Mouse (Mus musculus) MEL (cell line): Measurements from ENCODE around the gene Mea1.

Experiments
- EP300 ChIP-seq, 2 experiments: IDR thresholded peaks; 2 replicates each; pipeline ENCODE4 v1.6.1; 2011; ENCODE audit warnings: improper control_type of control experiment in 2 of 2, low read length in 2 of 2, low read depth in 1 of 2, mild to moderate bottlenecking in 1 of 2
- JUND ChIP-seq: IDR thresholded peaks from 2 replicates; pipeline ENCODE4 v1.6.1; 2011; ENCODE audit warnings: low read depth, mild to moderate bottlenecking, improper control_type of control experiment, low read length

GRCm38 (mm10) chr17:46639929-46640328 lies 38.7 kb upstream of the Mea1 start:
- TF ChIP-seq JUND (no peak), EP300 (IDR thresholded peaks at IDR 0.05; ENCODE audit: low read depth in 1 of 2, low read length in 2 of 2) (no peak)
